Mouse (Mus musculus) T-helper 17 cell (primary cell): ENCODE measurements around the gene Elavl2.
"Not testable (repeated sequence)": the region's sequence is repeated elsewhere in the genome, so short reads cannot be mapped to it uniquely, and the experiment has no call there.

ENCODE experiments used
- in situ Hi-C, 2 experiments: fragments of 300-600 bp; cut with MboI, MseI; formaldehyde crosslinking; loops; 1 replicate in 1 of 2; 2 replicates in 1 of 2; pipeline ENCODE4 v1.15.1; 2025; ENCODE audit warnings: high pct_unique_total_duplicates in 2 of 2

Elavl2 gene

GRCm38 (mm10) chr4:91334177-91334576 lies 66.4 kb downstream of the Elavl2 start:
- in situ Hi-C loops, result no loop called here

- in situ Hi-C loops, result no loop called here
Measured at GRCm38 (mm10) chr4:91310801-91311200, 89.8 kb downstream of the Elavl2 start.

GRCm38 (mm10) chr4:91297706-91298105 lies 102.9 kb downstream of the Elavl2 start:
- in situ Hi-C loops, result no loop called here

GRCm38 (mm10) chr4:91295317-91295716 lies 105.3 kb downstream of the Elavl2 start:
- in situ Hi-C loops, result no loop called here

GRCm38 (mm10) chr4:91291526-91291925 lies 109.1 kb downstream of the Elavl2 start:
- in situ Hi-C loops, result no loop called here

GRCm38 (mm10) chr4:91290373-91290772 lies 110.2 kb downstream of the Elavl2 start:
- in situ Hi-C loops, result no loop called here

- in situ Hi-C loops, result no loop called here
Measured at GRCm38 (mm10) chr4:91289151-91289550, 111.4 kb downstream of the Elavl2 start.

- in situ Hi-C loops, result no loop called here
Measured at GRCm38 (mm10) chr4:91268390-91268789, 132.2 kb downstream of the Elavl2 start.

GRCm38 (mm10) chr4:91263733-91264440 lies 136.7 kb downstream of the Elavl2 start:
- in situ Hi-C loops, result no loop called here

GRCm38 (mm10) chr4:91262839-91263238 lies 137.7 kb downstream of the Elavl2 start:
- in situ Hi-C loops, result no loop called here

- in situ Hi-C loops, result no loop called here
Measured at GRCm38 (mm10) chr4:91260622-91261021, 140.0 kb downstream of the Elavl2 start.

- in situ Hi-C loops, result no loop called here
Measured at GRCm38 (mm10) chr4:91248650-91249049, 151.9 kb downstream of the Elavl2 start.

- in situ Hi-C loops, result not testable (repeated sequence)
Measured at GRCm38 (mm10) chr4:91245136-91245535, 155.4 kb downstream of the Elavl2 start.

GRCm38 (mm10) chr4:91244554-91244953 lies 156.0 kb downstream of the Elavl2 start:
- in situ Hi-C loops, result no loop called here

GRCm38 (mm10) chr4:91243896-91244295 lies 156.7 kb downstream of the Elavl2 start:
- in situ Hi-C loops, result no loop called here

- in situ Hi-C loops, result no loop called here
Measured at GRCm38 (mm10) chr4:91238739-91239485, 161.7 kb downstream of the Elavl2 start.

GRCm38 (mm10) chr4:91236976-91237375 lies 163.6 kb downstream of the Elavl2 start:
- in situ Hi-C loops, result no loop called here

- in situ Hi-C loops, result no loop called here
Measured at GRCm38 (mm10) chr4:91234941-91235340, 165.6 kb downstream of the Elavl2 start.

- in situ Hi-C loops, result no loop called here
Measured at GRCm38 (mm10) chr4:91233599-91233998, 167.0 kb downstream of the Elavl2 start.

GRCm38 (mm10) chr4:91230439-91230863 lies 170.1 kb downstream of the Elavl2 start:
- in situ Hi-C loops, result no loop called here

GRCm38 (mm10) chr4:91228341-91228740 lies 172.2 kb downstream of the Elavl2 start:
- in situ Hi-C loops, result no loop called here

- in situ Hi-C loops, result no loop called here
Measured at GRCm38 (mm10) chr4:91223811-91224210, 176.8 kb downstream of the Elavl2 start.

GRCm38 (mm10) chr4:91219322-91219721 lies 181.3 kb downstream of the Elavl2 start:
- in situ Hi-C loops, result no loop called here
